Mouse (Mus musculus): ENCODE measurements around the gene U2af1.

The U2af1 gene

DNA sequence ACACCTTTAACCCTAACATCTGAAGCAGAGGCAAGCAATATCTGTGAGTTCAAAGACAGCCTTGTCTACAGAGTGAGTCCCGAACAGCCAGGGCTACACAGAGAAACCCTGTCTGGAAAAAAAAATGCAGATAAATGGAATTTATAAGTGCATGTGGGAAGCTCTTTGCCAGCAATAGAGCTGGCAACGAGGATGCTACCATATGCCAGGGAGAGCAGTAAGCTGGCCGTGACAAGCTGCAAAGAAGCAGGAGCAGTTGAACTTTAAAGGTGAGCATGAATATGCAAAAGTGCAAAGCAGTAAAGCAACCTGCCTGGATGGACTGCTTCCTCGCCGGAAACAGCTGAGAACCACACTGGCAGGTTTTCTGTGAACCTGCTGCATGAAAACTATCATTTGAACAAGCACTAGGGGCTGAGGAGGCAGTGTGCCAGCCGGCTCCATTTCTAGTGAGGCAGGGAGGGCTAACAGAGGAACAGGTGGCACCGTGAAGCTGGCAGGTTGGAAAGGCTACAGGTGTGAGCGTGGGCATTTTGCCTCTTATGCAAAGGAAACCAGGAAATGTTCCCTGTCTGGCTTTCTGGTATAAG is 2.1 kb upstream of the U2af1 start:
- DNase-seq: no peak

DNA sequence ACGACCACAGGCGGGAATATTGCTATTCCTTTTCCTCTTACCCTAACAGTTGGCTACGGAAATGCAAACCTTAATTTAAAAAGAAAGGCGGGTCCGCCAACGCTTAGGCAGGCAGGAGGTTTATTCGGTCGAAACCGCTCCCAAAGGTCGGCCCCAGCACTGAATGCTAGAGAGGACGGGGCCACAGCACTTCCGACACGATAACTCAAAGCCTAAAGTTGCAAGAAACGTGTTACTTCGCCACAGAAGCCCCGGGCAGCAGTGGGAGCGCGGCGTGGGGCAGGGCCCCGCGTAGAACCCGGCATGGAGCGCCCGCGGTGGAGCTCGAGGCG is 590 bp downstream of the U2af1 start:
- DNase-seq: peak; percentile 20

DNA sequence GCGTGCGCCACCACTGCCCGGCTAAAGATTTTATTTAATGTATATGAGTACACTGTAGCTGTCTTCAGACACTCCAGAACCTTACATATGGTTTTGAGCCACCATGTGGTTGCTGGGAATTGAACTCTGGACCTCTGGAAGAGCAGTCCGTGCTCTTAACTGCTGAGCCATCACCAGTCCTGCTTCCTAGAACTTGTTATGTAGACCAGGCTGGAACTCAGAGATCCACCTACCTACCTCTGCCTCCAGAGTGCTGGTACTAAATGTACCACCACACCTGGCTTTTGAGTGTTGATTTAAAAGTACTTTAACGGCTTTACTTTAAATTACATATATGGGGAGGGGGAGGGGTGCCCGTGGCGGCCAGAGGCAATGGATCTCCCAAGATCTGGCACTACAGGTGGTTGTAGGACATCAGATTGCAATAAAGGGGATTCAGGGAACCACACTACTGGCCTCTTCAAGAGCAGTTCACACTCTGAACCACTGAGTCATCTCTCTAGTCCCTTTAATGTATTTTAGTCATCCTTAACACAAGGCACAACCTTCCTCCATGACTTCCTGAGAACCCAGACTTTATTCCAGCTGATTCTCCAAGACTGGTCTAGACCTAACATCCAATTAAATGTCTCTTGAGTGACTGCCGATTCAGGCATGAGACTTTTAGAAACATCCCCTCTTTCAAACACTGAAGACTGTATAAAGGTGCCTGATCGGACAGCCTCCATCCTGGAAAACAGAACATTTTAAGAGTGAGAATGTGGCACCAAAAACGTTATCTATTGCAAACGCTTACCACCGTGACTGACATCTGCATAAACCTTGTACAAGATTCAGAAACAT is 1.3 kb downstream of the U2af1 start:
- DNase-seq: no peak

GRCm38 (mm10) chr17:31656682-31657081 is 2.0 kb downstream of the U2af1 start:
- no peak for DNase-seq

GRCm38 (mm10) chr17:31655366-31655765 is 3.3 kb downstream of the U2af1 start:
- no peak for DNase-seq

- DNase-seq: no peak
Measured at GRCm38 (mm10) chr17:31653277-31653676, 5.4 kb downstream of the U2af1 start.

GRCm38 (mm10) chr17:31652152-31652551 is 6.5 kb downstream of the U2af1 start:
- peak; percentile 13 for DNase-seq

GRCm38 (mm10) chr17:31646199-31647002 is 12.3 kb downstream of the U2af1 start:
- no peak for DNase-seq

GRCm38 (mm10) chr17:31642913-31643312 is 15.8 kb downstream of the U2af1 start:
- no peak for DNase-seq

GRCm38 (mm10) chr17:31642331-31642730 is 16.4 kb downstream of the U2af1 start:
- no peak for DNase-seq

DNA sequence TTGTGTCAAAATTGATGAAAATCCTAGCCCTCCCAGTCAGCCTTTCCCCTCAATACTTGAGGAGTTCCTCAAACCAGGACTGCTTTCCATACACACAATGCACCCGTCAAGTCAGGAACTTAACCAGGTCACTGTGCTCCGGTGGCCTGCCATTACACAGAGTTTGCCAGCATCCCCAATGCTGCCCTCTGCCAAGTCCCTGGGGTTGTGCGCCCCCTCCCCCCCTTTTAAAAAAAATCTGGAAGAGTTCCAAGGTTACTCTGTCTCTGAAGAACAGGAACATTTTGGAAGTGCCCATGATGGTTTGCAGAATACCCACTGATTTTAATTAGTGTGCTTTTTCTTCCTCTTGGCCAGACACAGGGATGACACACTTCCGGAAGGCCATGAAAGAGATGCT is 19.0 kb downstream of the U2af1 start:
- no peak for DNase-seq

GRCm38 (mm10) chr17:31637866-31638570 is 20.7 kb downstream of the U2af1 start:
- DNase-seq: peak; percentile 59

- peak; percentile 83 for DNase-seq
Measured at GRCm38 (mm10) chr17:31636942-31637811, 21.5 kb downstream of the U2af1 start, which contains the start of gene Cbs. TSS of gene Cbs (minus strand) at chr17:31637238.

- DNase-seq: no peak
Measured at GRCm38 (mm10) chr17:31636277-31636941, 22.3 kb downstream of the U2af1 start.

DNA sequence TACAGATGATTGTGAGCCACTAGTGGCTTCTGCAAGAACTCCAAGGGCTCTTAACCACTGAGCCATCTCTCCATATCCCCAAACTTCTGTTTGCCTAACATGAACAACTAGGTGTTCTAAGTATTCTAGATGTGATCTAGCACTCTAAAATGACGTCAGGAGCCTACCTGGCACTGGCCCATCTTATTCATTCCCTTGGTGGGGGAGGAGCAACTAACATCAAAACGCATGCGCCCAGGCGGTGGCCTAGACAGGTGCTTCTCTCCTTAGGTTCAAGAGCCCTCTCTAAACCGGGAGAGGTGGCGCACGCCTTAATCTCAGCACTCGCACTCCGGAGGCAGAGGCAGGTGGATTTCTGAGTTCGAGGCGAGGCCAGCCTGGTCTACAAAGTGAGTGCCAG is 22.9 kb downstream of the U2af1 start:
- no peak for DNase-seq

- DNase-seq: no peak
Measured at GRCm38 (mm10) chr17:31634896-31635295, 23.8 kb downstream of the U2af1 start.

- DNase-seq: no peak
Measured at GRCm38 (mm10) chr17:31633007-31633406, 25.7 kb downstream of the U2af1 start.

- no peak for DNase-seq
Measured at GRCm38 (mm10) chr17:31631081-31631800, 27.5 kb downstream of the U2af1 start.

GRCm38 (mm10) chr17:31627961-31628360 is 30.7 kb downstream of the U2af1 start:
- DNase-seq: no peak

DNA sequence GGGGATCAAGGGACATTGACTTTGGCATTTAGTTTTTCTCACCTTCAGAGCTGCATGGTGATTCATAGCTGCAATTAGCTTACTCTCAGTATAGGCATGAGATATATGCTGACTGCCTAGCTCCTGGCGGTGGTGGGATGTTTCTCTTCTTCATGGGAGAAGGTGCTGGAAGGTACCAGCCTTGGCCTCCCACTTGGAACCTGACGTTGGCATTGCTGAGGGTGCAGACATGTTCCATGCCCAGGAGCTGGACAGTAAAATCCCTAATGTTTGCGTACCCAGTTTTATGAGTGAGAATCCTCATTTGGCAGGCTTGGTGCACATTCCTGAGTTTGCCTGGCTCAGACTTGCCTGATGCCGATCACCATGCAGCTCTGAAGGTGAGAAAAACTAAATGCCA is 35.6 kb downstream of the U2af1 start:
- DNase-seq: no peak

All from lung, postnatal 14 days (tissue).